Mouse (Mus musculus): Measurements from ENCODE around the gene Sc5d.

GRCm38 (mm10) chr9:42275027-42275760 lies 11.1 kb upstream of the Sc5d start:
- TF ChIP-seq CTCF (IDR thresholded peaks at IDR 0.05; ENCODE audit: borderline replicate concordance, extremely low read depth, insufficient read depth, insufficient read length), result peak; percentile 55; the same call in 1 of the 2 replicates
- no peak for TF ChIP-seq POLR2A (IDR thresholded peaks at IDR 0.05; ENCODE audit: borderline replicate concordance, extremely low read depth, insufficient read depth, insufficient read length, poor library complexity, severe bottlenecking)
